Mouse (Mus musculus) limb, embryonic 13.5 days (tissue): ENCODE results near the gene Gm20449. TPM values are rescaled to one million over a fixed set of nuclear protein-coding genes. Genes with fewer than 3 reads are reported as not detected.

ENCODE experiments used
- ATAC-seq: fragments of 200-750 bp; cut with Nextera tagmentation; 2 replicates; pipeline ENCODE4 v1.8.0; 2017; ENCODE audit warnings: low read depth, moderate number of reproducible peaks, moderate TSS enrichment; ENCODE audit not compliant: low FRiP score
- H3K27ac ChIP-seq: fragments of 300-500 bp; sonication (generic); 2 replicates; pipeline ENCODE4 v1.5.1; 2015; ENCODE audit warnings: inconsistent platforms, mild to moderate bottlenecking, moderate library complexity
- H3K27me3 ChIP-seq: fragments of 300-500 bp; sonication (generic); 2 replicates; pipeline ENCODE4 v1.6.1; 2015; ENCODE audit warnings: mild to moderate bottlenecking, inconsistent platforms
- H3K36me3 ChIP-seq: fragments of 300-500 bp; sonication (generic); 2 replicates; pipeline ENCODE4 v1.6.1; 2015; ENCODE audit warnings: inconsistent platforms, mild to moderate bottlenecking, moderate library complexity
- H3K4me1 ChIP-seq: fragments of 300-500 bp; sonication (generic); 2 replicates; pipeline ENCODE4 v1.6.1; 2015; ENCODE audit warnings: inconsistent platforms
- H3K4me2 ChIP-seq: fragments of 300-500 bp; sonication (generic); replicated peaks from 2 replicates; pipeline ENCODE4 v1.6.1; 2015; ENCODE audit warnings: inconsistent platforms, mild to moderate bottlenecking, moderate library complexity
- H3K4me3 ChIP-seq: fragments of 300-500 bp; sonication (generic); 2 replicates; pipeline ENCODE4 v1.5.1; 2015; ENCODE audit warnings: moderate library complexity, mild to moderate bottlenecking, inconsistent platforms
- H3K9ac ChIP-seq: fragments of 300-500 bp; sonication (generic); 2 replicates; pipeline ENCODE4 v1.6.1; 2015; ENCODE audit warnings: mild to moderate bottlenecking, inconsistent platforms
- H3K9me3 ChIP-seq: fragments of 300-500 bp; sonication (generic); 2 replicates; pipeline ENCODE4 v1.6.1; 2016; ENCODE audit warnings: inconsistent platforms
- WGBS: fragments of 180-500 bp; shearing (Covaris S2); methylation state at CpG from one replicate; pipeline ENCODE4 v1.1.7; 2015; 5-methylcytosine and 5-hydroxymethylcytosine counted together
- polyA plus RNA-seq: library from polyadenylated mRNA; unstranded; fragments of >200 nt; fragmentation: Nextera tagmentation; extraction: Ambion mirVana; gene quantifications from 2 replicates; pipeline ENCODE4 v1.2.1, GENCODE M21; 2015

Gene Gm20449
- polyA plus RNA-seq, 1 experiment from 2014 or later, result 0.13 TPM

- Histone ChIP-seq H3K27me3 (no peaks in the 10 kb centered on the region), H3K4me2 (peak within 1 kb of the TSS; percentile 64), H3K4me1 (no peaks in the 10 kb centered on the region), H3K36me3 (no peaks in the 10 kb centered on the region), H3K27ac (peak within 1 kb of the TSS; percentile 78), H3K9ac (peak within 1 kb of the TSS; percentile 72), H3K9me3 (no peaks in the 10 kb centered on the region), H3K4me3 (peak within 1 kb of the TSS; percentile 58)
- peak; percentile 99 for ATAC-seq
- under 1% methylated on average over 25 of the region's 25 CpGs for WGBS
Measured at GRCm38 (mm10) chr7:41393048-41393971, 105.9 kb downstream of the Gm20449 start, which contains the start of gene AI987944. AI987944 (minus strand) TSS chr7:41393379.

Other genes with a start within 250 kb of the Gm20449 start
- 11.1 and 11.9 TPM in 2 replicates for gene AI987944, start 106.0 kb downstream of the Gm20449 start, polyA plus RNA-seq
- gene Vmn2r57, start 50.7 kb downstream of the Gm20449 start, polyA plus RNA-seq, result 0.31 and 0.39 TPM in 2 replicates
- gene AW146154, start 473 bp upstream of the Gm20449 start, polyA plus RNA-seq, result 10.3 and 11.3 TPM in 2 replicates
- not detected in 2 replicates for gene Gm6871, start 74.2 kb upstream of the Gm20449 start, polyA plus RNA-seq
- gene 2610021A01Rik, start 99.8 kb upstream of the Gm20449 start, polyA plus RNA-seq, result 12.5 and 12.8 TPM in 2 replicates
- gene Zfp788, start 133.8 kb upstream of the Gm20449 start, polyA plus RNA-seq, result 14.0 and 15.4 TPM in 2 replicates